Mouse (Mus musculus): ENCODE measurements at regions not wholly inside any gene's neighbourhood (a gene's known extent, or its start where the extent isn't known, plus 50 kb on each side); places are given as distances from the start of the nearest gene placed in this dataset.

- TF ChIP-seq CTCF (IDR thresholded peaks at IDR 0.05; ENCODE audit: low read depth, low read length) (no peak), POLR2A (IDR thresholded peaks at IDR 0.05; ENCODE audit: borderline replicate concordance, low read depth, low read length) (no peak)
Observed at GRCm38 (mm10) chr15:41155169-41155638, 1021.0 kb downstream of the 9330182O14Rik start.
